11 mouse cellular contexts compared by ENCODE assay signal in genomic region chr12:34792113-34792452, GRCm38 (mm10).
A peak's percentile ranks its signal among the peaks of the same experiment; 100 is the strongest.
DNase-seq lines count a peak whose midpoint lies in the region; ATAC-seq lines count a peak whose summit lies in the region.
"Had no signal": no experiment of that assay in that cellular context is flagged by ENCODE, and none has a peak within 500 bp of the region (broad histone marks: within the 10 kb centered on the region; RNA-seq: fewer than 3 reads in every experiment).

No protein-coding gene starts in this region.

- ATAC-seq in heart, embryonic 15.5 days (replicated peaks; ENCODE audit: insufficient number of reproducible peaks, insufficient read depth, low FRiP score, low read depth) = no peak

- H3K4me1 ChIP-seq in heart, embryonic 15.5 days (replicated peaks) = peaks cover 23% of the 10 kb centered on the region
- H3K4me1 ChIP-seq: midbrain, embryonic 12.5 days had no signal

- H3K27me3 ChIP-seq in heart, embryonic 15.5 days = no peaks in the 10 kb centered on the region
- H3K27me3 ChIP-seq: midbrain, embryonic 12.5 days had no signal

- no peak overlapping the region for H3K9ac ChIP-seq in heart, embryonic 15.5 days
- H3K9ac ChIP-seq: midbrain, embryonic 12.5 days had no signal

- no peak for DNase-seq in heart, postnatal 4 days
- DNase-seq in retina, adult 2 months (ENCODE audit: low read depth, low spot score) = peak; percentile 8
- DNase-seq in retina, postnatal 1 day = no peak
- peak; percentile 75 for DNase-seq in forelimb bud, embryonic 11.5 days (ENCODE audit: low read depth, low spot score)
- no peak for DNase-seq in testis, postnatal 10 days (ENCODE audit: low spot score)
- DNase-seq in cerebellum, postnatal 25 days = no peak
- no peak for DNase-seq in right cerebral cortex, postnatal 10 days (ENCODE audit: low spot score in 2 of 2)

- 11% methylated on average over 3 of the region's 3 CpGs for WGBS in heart, embryonic 15.5 days

- H3K27ac ChIP-seq in heart, embryonic 15.5 days = peak overlapping the region; percentile 63
- H3K27ac ChIP-seq: midbrain, embryonic 12.5 days had no signal

- no peaks in the 10 kb centered on the region for H3K9me3 ChIP-seq in heart, embryonic 15.5 days (replicated peaks)
- H3K9me3 ChIP-seq: midbrain, embryonic 12.5 days had no signal

- H3K36me3 ChIP-seq in heart, embryonic 15.5 days = no peaks in the 10 kb centered on the region
- H3K36me3 ChIP-seq: midbrain, embryonic 12.5 days had no signal

- no peak overlapping the region for H3K4me3 ChIP-seq in heart, embryonic 15.5 days
- H3K4me3 ChIP-seq: erythroblast, embryonic 14.5 days; midbrain, embryonic 12.5 days had no signal

- H3K4me2 ChIP-seq in heart, embryonic 15.5 days = peak overlapping the region; percentile 43
- H3K4me2 ChIP-seq: liver, embryonic 11.5 days; midbrain, embryonic 12.5 days had no signal

Comparison
In these comparisons a context has a peak if more than half of its experiments do, and no peak if none do; other contexts are left out.
1. DNase-seq: peak in retina, adult 2 months (single experiment) and forelimb bud, embryonic 11.5 days (single experiment); none in heart, postnatal 4 days (single experiment), retina, postnatal 1 day (single experiment), testis, postnatal 10 days (single experiment), cerebellum, postnatal 25 days (0 of 2) and right cerebral cortex, postnatal 10 days (0 of 2).